Mouse (Mus musculus) cerebellum, postnatal 10 days (tissue): ENCODE data around the gene Gli3.

Source experiments
- DNase-seq, 2 experiments: peaks; one replicate each; pipeline ENCODE4 v3.0.0; 2021; ENCODE audit warnings: mixed read lengths in 2 of 2

Gene Gli3

GRCm38 (mm10) chr13:15556646-15557098, 93.6 kb downstream of the Gli3 start:
- DNase-seq: peak; percentile 15 to 24

- no peak for DNase-seq
Measured at GRCm38 (mm10) chr13:15561441-15561840, 98.4 kb downstream of the Gli3 start.

GRCm38 (mm10) chr13:15570908-15571568, 108.0 kb downstream of the Gli3 start:
- no peak for DNase-seq

GRCm38 (mm10) chr13:15577133-15577917, 114.3 kb downstream of the Gli3 start:
- DNase-seq: no peak

GRCm38 (mm10) chr13:15580458-15580857, 117.4 kb downstream of the Gli3 start:
- no peak for DNase-seq

GRCm38 (mm10) chr13:15585941-15586340, 122.9 kb downstream of the Gli3 start:
- no peak for DNase-seq

- DNase-seq: peak; percentile 80 to 81
Measured at GRCm38 (mm10) chr13:15588278-15589272, 125.5 kb downstream of the Gli3 start.

GRCm38 (mm10) chr13:15590326-15590933, 127.4 kb downstream of the Gli3 start:
- DNase-seq: no peak

- DNase-seq: no peak
Measured at GRCm38 (mm10) chr13:15596667-15597066, 133.6 kb downstream of the Gli3 start.

GRCm38 (mm10) chr13:15599741-15600140, 136.7 kb downstream of the Gli3 start:
- DNase-seq: no peak

- DNase-seq: no peak
Measured at GRCm38 (mm10) chr13:15602161-15602560, 139.1 kb downstream of the Gli3 start.

GRCm38 (mm10) chr13:15602677-15603221, 139.7 kb downstream of the Gli3 start:
- no peak for DNase-seq

GRCm38 (mm10) chr13:15604074-15604473, 141.0 kb downstream of the Gli3 start:
- DNase-seq: no peak

GRCm38 (mm10) chr13:15617423-15617822, 154.4 kb downstream of the Gli3 start:
- no peak for DNase-seq

GRCm38 (mm10) chr13:15618051-15618692, 155.1 kb downstream of the Gli3 start:
- no peak for DNase-seq

GRCm38 (mm10) chr13:15621009-15621408, 158.0 kb downstream of the Gli3 start:
- no peak for DNase-seq

GRCm38 (mm10) chr13:15624490-15625353, 161.7 kb downstream of the Gli3 start:
- no peak for DNase-seq

GRCm38 (mm10) chr13:15641548-15641947, 178.5 kb downstream of the Gli3 start:
- no peak for DNase-seq

GRCm38 (mm10) chr13:15660502-15660901, 197.5 kb downstream of the Gli3 start:
- DNase-seq: no peak

- DNase-seq: no peak
Measured at GRCm38 (mm10) chr13:15662375-15662774, 199.3 kb downstream of the Gli3 start.
